Mouse (Mus musculus) CD4-positive helper T cell, adult 2 months (primary cell): Measurements from ENCODE around the gene Slc5a5.

Source experiments
- DNase-seq: peaks from one replicate; pipeline ENCODE4 v3.0.0-alpha.2; 2012; ENCODE audit warnings: low read depth, missing footprints, low spot score

Gene Slc5a5

DNA sequence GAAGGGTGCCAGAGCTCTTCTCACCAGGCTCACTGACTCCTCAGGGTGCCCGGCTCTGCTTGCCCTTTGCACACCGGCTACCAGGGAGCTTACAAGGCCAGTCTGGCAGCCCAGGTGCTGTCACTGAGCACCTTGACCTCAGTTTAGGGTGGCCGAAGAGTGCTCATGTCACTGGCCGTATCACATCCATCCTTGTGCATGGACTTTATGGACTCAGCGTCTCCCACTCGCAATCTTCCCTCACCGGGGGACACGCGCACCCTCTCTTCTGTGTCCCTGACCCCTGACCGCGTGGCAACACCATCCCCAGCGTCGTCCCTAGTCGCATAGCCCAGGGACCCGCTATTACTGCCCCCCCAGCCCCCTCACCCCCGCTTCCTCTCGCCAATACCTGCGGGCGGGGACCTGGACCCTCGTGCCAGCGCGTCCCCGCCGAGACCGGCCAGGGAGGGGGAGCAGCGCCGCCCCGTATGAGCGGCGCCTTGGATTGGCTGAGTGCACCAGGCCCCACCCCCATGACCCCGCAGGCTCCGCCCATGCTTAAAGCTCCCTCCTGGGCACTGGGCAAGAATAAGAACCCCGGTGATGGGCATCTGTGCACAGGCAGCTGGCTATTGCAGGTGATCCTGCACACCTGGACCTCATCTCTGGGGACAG, 35.9 kb downstream of the Slc5a5 start:
- no peak for DNase-seq

DNA sequence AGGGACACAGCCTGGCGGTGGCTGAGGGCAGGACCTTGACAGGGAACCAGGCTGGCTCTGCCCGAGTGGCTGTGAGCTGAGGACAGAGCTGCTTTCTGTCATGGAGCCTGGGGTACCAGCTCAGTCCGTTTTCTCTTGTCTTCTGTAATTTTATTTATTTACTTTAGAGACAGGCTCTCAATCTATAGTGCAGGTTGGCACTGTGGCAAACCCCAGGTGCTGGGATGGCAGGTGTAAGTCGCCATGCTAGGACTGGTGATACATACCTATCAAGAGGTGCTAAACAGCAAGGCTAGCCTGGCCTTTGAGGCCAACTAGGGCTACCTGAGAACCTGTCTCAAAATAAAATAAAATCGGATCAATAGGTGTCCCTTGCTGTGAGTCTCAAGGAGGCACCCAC, 36.5 kb downstream of the Slc5a5 start:
- no peak for DNase-seq

- DNase-seq: no peak
Observed at GRCm38 (mm10) chr8:70853863-70854262, 38.7 kb downstream of the Slc5a5 start.

DNA sequence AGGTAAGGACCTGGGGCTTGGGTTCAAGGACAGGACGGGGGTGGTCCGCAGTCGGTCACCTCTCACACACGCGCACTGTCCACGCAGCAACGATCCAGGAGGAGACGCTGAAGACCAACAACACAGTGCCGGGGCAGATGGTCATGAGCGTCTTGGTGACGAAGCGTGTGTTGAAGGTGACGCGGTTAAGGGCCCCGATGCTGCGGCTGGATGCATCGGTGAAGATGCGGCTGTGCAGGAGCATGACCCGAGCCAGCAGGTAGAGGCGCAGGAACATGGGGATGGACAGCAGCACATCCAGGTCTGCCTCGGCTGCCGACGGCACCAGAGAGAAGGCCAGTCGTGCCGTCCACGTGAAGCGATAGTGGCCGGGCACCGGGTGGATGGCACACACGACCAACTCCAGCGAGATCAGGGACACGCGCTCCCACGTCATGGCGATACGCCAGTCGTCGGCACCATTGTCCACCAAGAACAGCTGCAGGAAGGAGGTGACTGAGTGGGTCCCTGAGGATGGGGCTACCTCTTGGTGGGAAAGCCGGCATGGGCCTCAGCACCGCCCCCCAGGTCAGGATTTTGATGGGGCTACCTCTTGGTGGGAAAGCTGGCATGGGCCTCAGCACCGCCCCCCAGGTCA, 39.8 kb downstream of the Slc5a5 start:
- no peak for DNase-seq

GRCm38 (mm10) chr8:70851837-70852236, 40.7 kb downstream of the Slc5a5 start:
- DNase-seq: no peak

DNA sequence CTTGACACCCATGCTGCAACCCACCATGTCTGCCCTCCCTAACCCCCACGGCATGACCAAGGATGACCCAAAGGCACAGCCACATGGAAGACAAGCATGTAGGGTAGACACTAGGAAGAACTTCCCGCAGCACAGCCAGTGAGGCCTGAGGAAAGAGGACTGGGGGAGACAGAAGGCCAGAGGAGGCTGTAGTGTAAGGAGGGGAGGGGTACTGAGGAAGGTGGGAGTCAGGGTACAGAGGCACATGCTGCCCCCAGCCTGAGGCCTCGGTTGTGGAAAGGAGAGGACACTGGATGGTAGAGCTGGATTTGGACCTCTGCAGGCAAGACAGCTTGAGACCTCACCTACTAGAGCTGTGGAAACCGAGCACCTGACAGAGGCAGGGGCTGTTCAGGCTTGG, 41.6 kb downstream of the Slc5a5 start:
- no peak for DNase-seq

- DNase-seq: no peak
Observed at GRCm38 (mm10) chr8:70850132-70850845, 42.3 kb downstream of the Slc5a5 start.

GRCm38 (mm10) chr8:70849333-70849990, 43.1 kb downstream of the Slc5a5 start:
- no peak for DNase-seq

DNA sequence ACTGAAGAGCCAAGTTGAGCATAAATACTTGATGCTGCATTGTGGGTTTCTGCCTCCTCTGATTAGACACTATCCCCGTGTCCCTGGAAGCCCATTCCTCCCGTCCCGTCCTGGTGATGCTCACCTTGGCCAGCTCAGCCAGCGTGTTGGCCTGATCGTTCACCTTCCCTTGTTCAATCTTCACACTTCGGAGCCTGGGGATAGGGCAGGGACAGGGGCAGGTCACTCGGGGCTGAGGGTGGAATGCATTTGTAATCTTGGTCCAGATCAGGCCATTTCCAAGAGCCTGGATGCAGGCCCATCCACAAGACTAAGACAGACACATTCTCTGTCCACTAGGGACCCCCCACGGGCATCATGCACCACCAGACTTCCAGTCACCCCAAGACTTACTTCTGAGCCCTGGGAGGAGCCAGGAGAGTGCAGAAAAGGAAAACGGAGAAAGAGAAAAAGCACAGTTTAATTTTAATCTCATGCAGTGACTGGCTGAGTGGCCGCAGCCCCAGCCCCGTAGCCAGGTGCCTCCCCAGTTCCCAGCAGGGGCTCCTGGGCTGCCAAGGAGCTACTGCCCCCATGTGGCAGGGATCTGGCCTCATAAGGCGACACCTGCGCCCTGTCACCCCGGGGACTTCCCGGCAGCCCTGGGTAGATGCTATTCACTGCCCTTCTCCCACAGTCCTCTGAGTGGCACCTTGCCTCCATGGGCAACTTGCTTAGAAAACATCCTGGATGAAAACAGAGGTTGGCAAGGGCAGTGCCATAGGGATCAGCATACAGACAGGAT, 46.0 kb downstream of the Slc5a5 start:
- peak; percentile 49 for DNase-seq

- no peak for DNase-seq
Observed at GRCm38 (mm10) chr8:70845108-70845507, 47.4 kb downstream of the Slc5a5 start.

DNA sequence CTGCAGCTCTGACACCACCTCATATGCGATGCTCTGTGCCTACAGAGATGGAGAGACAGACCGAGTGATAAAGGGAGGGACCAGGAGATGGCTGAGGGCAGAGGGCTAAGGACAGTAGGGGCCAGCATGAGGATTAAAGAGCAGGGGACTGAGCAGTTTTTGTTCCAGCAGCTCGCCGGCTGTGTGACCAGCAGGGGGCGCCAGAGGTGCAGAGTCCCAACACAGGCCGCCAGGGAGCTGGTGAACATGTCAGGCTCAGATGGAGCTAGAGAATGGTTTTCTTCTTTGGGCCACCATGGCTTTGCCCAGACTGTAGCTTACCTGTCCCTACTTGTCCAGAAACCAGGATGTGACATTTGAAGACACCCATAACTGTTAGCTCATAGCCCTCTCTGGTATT, 48.0 kb downstream of the Slc5a5 start:
- peak; percentile 84 for DNase-seq

GRCm38 (mm10) chr8:70843941-70844340, 48.6 kb downstream of the Slc5a5 start:
- DNase-seq: no peak

- DNase-seq: no peak
Observed at GRCm38 (mm10) chr8:70843214-70843773, 49.3 kb downstream of the Slc5a5 start.

DNA sequence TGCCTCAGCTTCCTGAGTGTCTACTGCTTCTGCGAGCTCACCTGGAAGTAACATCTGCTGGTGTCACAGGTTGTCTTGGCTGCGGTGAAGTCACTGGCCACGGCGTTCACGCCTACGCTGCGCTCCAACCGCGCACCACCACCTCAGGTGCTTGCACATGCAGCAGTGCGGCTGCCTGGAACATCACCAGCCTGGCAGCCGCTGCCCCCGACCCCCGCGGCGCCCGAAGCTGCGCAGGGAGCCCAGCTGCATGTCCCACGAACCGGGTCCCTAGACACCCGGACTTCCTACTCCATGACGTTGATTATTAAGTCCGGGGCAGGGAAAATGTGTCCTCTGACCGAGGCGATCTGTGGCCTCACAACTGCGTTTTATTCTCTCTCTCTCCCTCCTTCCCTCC, 50.1 kb downstream of the Slc5a5 start:
- DNase-seq: no peak

DNA sequence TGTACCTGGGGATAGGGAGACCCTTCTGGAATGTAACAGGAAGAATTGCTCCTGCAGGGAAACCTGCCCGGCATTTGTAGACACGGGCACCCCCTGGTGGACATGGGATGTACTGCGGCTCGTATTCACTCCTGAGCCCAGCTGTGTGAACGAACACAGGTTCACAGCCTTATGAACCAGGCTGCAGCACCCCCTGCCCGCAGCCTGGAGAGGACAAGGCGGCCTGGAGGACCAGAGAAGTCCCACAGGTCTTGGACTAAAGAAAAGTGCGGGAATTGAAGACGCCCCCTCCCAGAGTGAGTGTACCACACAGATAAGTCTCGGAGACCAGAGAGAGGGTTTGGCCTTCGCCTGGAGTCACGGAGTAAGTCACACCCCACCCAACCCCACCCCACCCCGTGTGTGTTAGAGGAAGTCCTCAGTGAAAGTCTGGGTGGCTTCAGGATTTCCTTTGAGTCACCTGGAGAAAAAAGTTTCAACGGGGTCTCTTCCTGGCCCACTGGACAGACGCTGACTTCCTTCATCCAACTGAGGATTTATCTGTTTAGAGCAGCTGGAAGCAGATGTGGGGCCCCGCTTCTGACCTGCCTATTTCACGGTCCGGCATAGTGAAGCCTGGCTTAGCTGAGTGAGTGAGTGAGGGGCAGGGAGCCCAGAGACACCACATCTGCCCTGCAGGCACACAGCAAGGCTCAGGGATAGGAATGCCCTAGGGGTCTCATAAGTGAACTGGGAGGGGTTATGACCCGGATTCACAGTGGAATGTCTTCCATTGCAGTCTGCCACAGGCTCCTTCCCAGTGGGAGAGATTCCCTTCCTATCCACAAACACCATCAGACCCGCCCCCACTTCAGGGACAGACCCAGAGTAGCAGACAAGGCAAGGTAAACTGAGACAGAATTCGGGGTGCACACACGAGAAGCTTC, 51.1 kb downstream of the Slc5a5 start:
- DNase-seq: peak; percentile 82

GRCm38 (mm10) chr8:70840590-70840989, 52.0 kb downstream of the Slc5a5 start:
- DNase-seq: peak; percentile 18

DNA sequence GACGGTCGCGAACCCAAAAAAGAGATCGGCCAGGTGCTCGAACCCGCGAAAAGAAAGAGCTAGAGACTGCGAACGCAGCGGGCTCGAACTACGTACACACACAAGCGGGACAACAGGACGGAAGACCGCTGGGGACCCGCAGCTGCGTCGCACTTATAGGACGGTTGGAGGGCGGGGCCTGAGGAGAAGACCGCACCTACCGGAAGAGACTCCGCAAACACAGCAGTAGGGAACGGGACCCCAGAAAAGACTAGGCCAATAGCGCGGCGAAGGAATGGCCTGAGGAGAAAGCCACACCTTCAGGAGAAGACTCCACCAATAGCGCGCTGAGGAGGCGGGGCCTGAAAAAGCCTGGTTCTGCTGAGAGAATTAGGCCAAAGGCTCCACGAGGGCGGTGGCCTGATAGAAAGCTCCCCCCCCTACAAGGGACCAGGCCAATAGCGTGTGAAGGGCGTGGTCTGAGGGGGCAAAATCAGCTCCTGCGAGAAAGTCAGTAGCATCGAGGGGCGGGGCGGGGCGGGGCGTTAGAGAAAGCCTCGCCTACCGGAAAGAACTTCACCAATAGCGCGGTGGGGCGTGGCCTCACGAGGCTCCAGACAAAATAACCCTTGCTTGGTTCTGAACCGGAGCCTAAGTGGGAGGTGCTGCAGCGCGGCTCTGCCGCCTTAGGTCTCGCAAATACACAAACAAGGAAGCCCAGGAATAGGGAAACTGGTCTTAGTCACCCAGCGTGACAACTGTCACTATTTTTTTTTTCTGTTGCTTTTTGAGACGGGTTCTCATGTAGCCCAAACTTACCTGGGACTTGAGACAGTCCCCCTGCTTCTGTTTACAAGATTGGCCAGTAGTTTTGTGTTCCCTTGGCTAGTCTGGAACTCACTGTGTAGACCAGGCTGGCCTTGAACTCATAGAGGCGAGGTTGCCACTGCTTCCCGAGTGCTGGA, 52.9 kb downstream of the Slc5a5 start, which contains the start of gene Arrdc2:
Gene Arrdc2, minus strand, starts transcription at position 313 of the 944 bp plus-strand sequence.
- peak; percentile 100 for DNase-seq

- no peak for DNase-seq
Observed at GRCm38 (mm10) chr8:70838654-70839407, 53.7 kb downstream of the Slc5a5 start.
